ENCODE assay signal across 8 mouse cellular contexts in genomic region chr4:141664011-141664745, GRCm38 (mm10). TPM values are rescaled to one million over a fixed set of nuclear protein-coding genes. Genes with fewer than 3 reads are reported as not detected.
DNase-seq lines count a peak whose midpoint lies in the region; ATAC-seq and TF ChIP-seq lines count a peak whose summit lies in the region.

No protein-coding gene starts in this region.

- H3K4me3 ChIP-seq in bone marrow, adult 2 months (replicated peaks; ENCODE audit: control insufficient read depth, low read depth, low read length) = peak overlapping the region; percentile 72
- H3K4me3 ChIP-seq in embryonic facial prominence, embryonic 13.5 days = peak overlapping the region; percentile 87
- H3K4me3 ChIP-seq in heart, embryonic 11.5 days (ENCODE audit: low read depth, low read length) = peak overlapping the region; percentile 93
- H3K4me3 ChIP-seq in kidney, embryonic 15.5 days (replicated peaks) = peak overlapping the region; percentile 88
- peak overlapping the region; percentile 58 to 74 for H3K4me3 ChIP-seq in liver, embryonic 14.5 days (ENCODE audit: insufficient read depth in 1 of 2, low read depth in 2 of 2, low read length in 2 of 2)
- peak overlapping the region; percentile 86 for H3K4me3 ChIP-seq in stomach, embryonic 16.5 days (replicated peaks; ENCODE audit: low read length)

- H3K4me1 ChIP-seq in bone marrow, adult 2 months (ENCODE audit: control insufficient read depth, insufficient read depth, low read length) = peaks cover 2% of the 10 kb centered on the region; the same call in 1 of the 2 replicates
- H3K4me1 ChIP-seq in embryonic facial prominence, embryonic 13.5 days = peaks cover 23% of the 10 kb centered on the region
- peaks cover 13% of the 10 kb centered on the region for H3K4me1 ChIP-seq in heart, embryonic 11.5 days (ENCODE audit: control insufficient read depth, insufficient read depth, low read length)
- H3K4me1 ChIP-seq in kidney, embryonic 15.5 days = peaks cover 22% of the 10 kb centered on the region
- H3K4me1 ChIP-seq in liver, embryonic 14.5 days (replicated peaks; ENCODE audit: control insufficient read depth in 2 of 2, insufficient read depth in 2 of 2, low read length in 1 of 2) = peaks cover 7 to 11% of the 10 kb centered on the region in 2 experiments
- peaks cover 9% of the 10 kb centered on the region for H3K4me1 ChIP-seq in stomach, embryonic 16.5 days (ENCODE audit: control insufficient read depth, insufficient read depth, low read length)

- WGBS in bone marrow, adult 2 months = 5% methylated on average over 60 of the region's 60 CpGs
- WGBS in embryonic facial prominence, embryonic 13.5 days = under 1% methylated on average over 53 of the region's 60 CpGs
- WGBS in heart, embryonic 11.5 days (ENCODE audit: insufficient replicate concordance) = 1% methylated on average over 57 of the region's 60 CpGs
- under 1% methylated on average over 54 of the region's 60 CpGs for WGBS in kidney, embryonic 15.5 days
- 3% methylated on average over 55 of the region's 60 CpGs for WGBS in liver, embryonic 14.5 days (ENCODE audit: insufficient replicate concordance)
- under 1% methylated on average over 60 of the region's 60 CpGs for WGBS in stomach, embryonic 16.5 days

- no peak for TF ChIP-seq EP300 in liver, embryonic 14.5 days (IDR thresholded peaks at IDR 0.05; ENCODE audit: low read depth)

- H3K9me3 ChIP-seq in embryonic facial prominence, embryonic 13.5 days = no peaks in the 10 kb centered on the region
- no peaks in the 10 kb centered on the region for H3K9me3 ChIP-seq in heart, embryonic 11.5 days (replicated peaks; ENCODE audit: control insufficient read depth, low read length)
- H3K9me3 ChIP-seq in kidney, embryonic 15.5 days (replicated peaks) = no peaks in the 10 kb centered on the region
- H3K9me3 ChIP-seq in liver, embryonic 14.5 days (ENCODE audit: control insufficient read depth, low read length) = no peaks in the 10 kb centered on the region
- H3K9me3 ChIP-seq in stomach, embryonic 16.5 days (replicated peaks; ENCODE audit: control insufficient read depth, low read length) = no peaks in the 10 kb centered on the region

- peak overlapping the region; percentile 9; the same call in 1 of the 2 replicates for H3K27ac ChIP-seq in bone marrow, adult 2 months (ENCODE audit: control insufficient read depth, insufficient read depth, low read depth, low read length, poor library complexity)
- H3K27ac ChIP-seq in embryonic facial prominence, embryonic 13.5 days = peak overlapping the region; percentile 78
- H3K27ac ChIP-seq in heart, embryonic 11.5 days (ENCODE audit: low read depth, low read length) = peak overlapping the region; percentile 77
- peak overlapping the region; percentile 82 for H3K27ac ChIP-seq in kidney, embryonic 15.5 days
- H3K27ac ChIP-seq in liver, embryonic 14.5 days = no peak overlapping the region
- H3K27ac ChIP-seq in stomach, embryonic 16.5 days (ENCODE audit: low read length) = peak overlapping the region; percentile 72

- peak overlapping the region; percentile 93 for H3K9ac ChIP-seq in embryonic facial prominence, embryonic 13.5 days
- H3K9ac ChIP-seq in heart, embryonic 11.5 days (ENCODE audit: low read depth, low read length) = peak overlapping the region; percentile 91
- H3K9ac ChIP-seq in kidney, embryonic 15.5 days = peak overlapping the region; percentile 91
- peak overlapping the region; percentile 75 for H3K9ac ChIP-seq in liver, embryonic 14.5 days (replicated peaks)
- peak overlapping the region; percentile 98 for H3K9ac ChIP-seq in stomach, embryonic 16.5 days (ENCODE audit: low read length)

- peak overlapping the region; percentile 92 for H3K4me2 ChIP-seq in embryonic facial prominence, embryonic 13.5 days
- peak overlapping the region; percentile 94 for H3K4me2 ChIP-seq in heart, embryonic 11.5 days
- peak overlapping the region; percentile 91 for H3K4me2 ChIP-seq in kidney, embryonic 15.5 days
- H3K4me2 ChIP-seq in liver, embryonic 14.5 days (ENCODE audit: low read depth) = peak overlapping the region; percentile 99
- peak overlapping the region; percentile 93 for H3K4me2 ChIP-seq in stomach, embryonic 16.5 days (ENCODE audit: low read depth, low read length)

- TF ChIP-seq CTCF in bone marrow, adult 2 months (IDR thresholded peaks at IDR 0.05; ENCODE audit: control insufficient read depth, insufficient read depth, low read length) = no peak
- no peak for TF ChIP-seq CTCF in liver, embryonic 14.5 days (IDR thresholded peaks at IDR 0.05; ENCODE audit: low read depth)

- H3K27me3 ChIP-seq in embryonic facial prominence, embryonic 13.5 days = no peaks in the 10 kb centered on the region
- H3K27me3 ChIP-seq in heart, embryonic 11.5 days (ENCODE audit: control insufficient read depth, insufficient read depth, low read length) = no peaks in the 10 kb centered on the region
- no peaks in the 10 kb centered on the region for H3K27me3 ChIP-seq in kidney, embryonic 15.5 days
- H3K27me3 ChIP-seq in liver, embryonic 14.5 days (ENCODE audit: control insufficient read depth, insufficient read depth, low read length) = no peaks in the 10 kb centered on the region
- no peaks in the 10 kb centered on the region for H3K27me3 ChIP-seq in stomach, embryonic 16.5 days (ENCODE audit: control insufficient read depth, insufficient read depth, low read length)

- DNase-seq in A20 (ENCODE audit: low read depth, low spot score) = peak; percentile 67
- peak; percentile 44 to 52 (median 51) for DNase-seq in liver, embryonic 14.5 days (ENCODE audit: low read depth in 3 of 3, low spot score in 3 of 3)
- DNase-seq in neural tube, embryonic 10.5 days (ENCODE audit: extremely low spot score, low spot score) = peak; percentile 70

- TF ChIP-seq POLR2A in bone marrow, adult 2 months (IDR thresholded peaks at IDR 0.05; ENCODE audit: borderline replicate concordance, control insufficient read depth, low read depth, low read length) = peak; percentile 48; the same call in 1 of the 2 replicates

- peak; percentile 80 for ATAC-seq in embryonic facial prominence, embryonic 13.5 days (ENCODE audit: insufficient number of reproducible peaks, insufficient read depth, low FRiP score, low TSS enrichment, low read depth)
- peak; percentile 85 for ATAC-seq in heart, embryonic 11.5 days (replicated peaks; ENCODE audit: insufficient number of reproducible peaks, low FRiP score, low TSS enrichment)
- peak; percentile 90 for ATAC-seq in kidney, embryonic 15.5 days (replicated peaks; ENCODE audit: low FRiP score)
- ATAC-seq in liver, embryonic 14.5 days (ENCODE audit: insufficient read depth) = peak; percentile 85
- peak; percentile 83 for ATAC-seq in stomach, embryonic 16.5 days (ENCODE audit: insufficient read depth, low FRiP score)

- H3K36me3 ChIP-seq in embryonic facial prominence, embryonic 13.5 days = peaks cover 30% of the 10 kb centered on the region
- peaks cover 5% of the 10 kb centered on the region for H3K36me3 ChIP-seq in heart, embryonic 11.5 days (ENCODE audit: control insufficient read depth, insufficient read depth, low read length)
- peaks cover 26% of the 10 kb centered on the region for H3K36me3 ChIP-seq in kidney, embryonic 15.5 days
- no peaks in the 10 kb centered on the region for H3K36me3 ChIP-seq in liver, embryonic 14.5 days (replicated peaks; ENCODE audit: control insufficient read depth, insufficient read depth, low read depth)
- H3K36me3 ChIP-seq in stomach, embryonic 16.5 days (ENCODE audit: control insufficient read depth, insufficient read depth, low read length) = 0 out of 2 replicates have a peak, but pooled peaks cover 3% of the 10 kb centered on the region

RNA-seq across cellular contexts. Expression of gene Plekhm2, which starts 0.5 kb away (rescaled TPM):
- polyA plus RNA-seq in bone marrow, adult 2 months (2011; ENCODE audit: insufficient read depth, insufficient read length, low replicate concordance, missing spikeins) = 16.5 and 24.5 TPM in 2 replicates
- 8.5 TPM in 2 replicates for polyA plus RNA-seq in embryonic facial prominence, embryonic 13.5 days (2015; fragmentation: Nextera tagmentation; extraction: Ambion mirVana)
- polyA plus RNA-seq in heart, embryonic 11.5 days (2014; fragmentation: Nextera tagmentation; extraction: Ambion mirVana) = 3.5 and 3.9 TPM in 2 replicates
- 4.7 and 6.8 TPM in 2 replicates for polyA plus RNA-seq in kidney, embryonic 15.5 days (2015; fragmentation: Nextera tagmentation; extraction: Ambion mirVana)
- 4.2 and 4.5 TPM in 2 replicates for polyA plus RNA-seq in liver, embryonic 14.5 days (2012; rRNA removed)
- polyA plus RNA-seq in liver, embryonic 14.5 days (2014; fragmentation: Nextera tagmentation; extraction: Ambion mirVana) = 0.33 and 0.49 TPM in 2 replicates
- 4.4 and 6.3 TPM in 2 replicates for polyA plus RNA-seq in stomach, embryonic 16.5 days (2015; fragmentation: Nextera tagmentation; extraction: Ambion mirVana)

RNA-seq across cellular contexts. Expression of gene Rsc1a1, which starts 21.2 kb away (rescaled TPM):
- 4.1 TPM in 1 of 2 replicates, not detected in the other for polyA plus RNA-seq in bone marrow, adult 2 months (2011; ENCODE audit: insufficient read depth, insufficient read length, low replicate concordance, missing spikeins)
- polyA plus RNA-seq in embryonic facial prominence, embryonic 13.5 days (2015; fragmentation: Nextera tagmentation; extraction: Ambion mirVana) = not detected in 2 replicates
- polyA plus RNA-seq in heart, embryonic 11.5 days (2014; fragmentation: Nextera tagmentation; extraction: Ambion mirVana) = 1.5 TPM in 1 of 2 replicates, not detected in the other
- not detected in 2 replicates for polyA plus RNA-seq in kidney, embryonic 15.5 days (2015; fragmentation: Nextera tagmentation; extraction: Ambion mirVana)
- polyA plus RNA-seq in liver, embryonic 14.5 days (2012; rRNA removed) = 3.9 and 5.7 TPM in 2 replicates
- 0.97 and 2.1 TPM in 2 replicates for polyA plus RNA-seq in liver, embryonic 14.5 days (2014; fragmentation: Nextera tagmentation; extraction: Ambion mirVana)
- polyA plus RNA-seq in stomach, embryonic 16.5 days (2015; fragmentation: Nextera tagmentation; extraction: Ambion mirVana) = not detected in 2 replicates

RNA-seq across cellular contexts. Expression of gene Slc25a34, which starts 40.6 kb away (rescaled TPM):
- 5.6 and 5.8 TPM in 2 replicates for polyA plus RNA-seq in bone marrow, adult 2 months (2011; ENCODE audit: insufficient read depth, insufficient read length, low replicate concordance, missing spikeins)
- polyA plus RNA-seq in embryonic facial prominence, embryonic 13.5 days (2015; fragmentation: Nextera tagmentation; extraction: Ambion mirVana) = 0.12 TPM in 1 of 2 replicates, not detected in the other
- not detected in 2 replicates for polyA plus RNA-seq in heart, embryonic 11.5 days (2014; fragmentation: Nextera tagmentation; extraction: Ambion mirVana)
- polyA plus RNA-seq in kidney, embryonic 15.5 days (2015; fragmentation: Nextera tagmentation; extraction: Ambion mirVana) = 0.27 and 0.49 TPM in 2 replicates
- polyA plus RNA-seq in liver, embryonic 14.5 days (2012; rRNA removed) = 0.03 TPM in 2 replicates
- not detected in 2 replicates for polyA plus RNA-seq in liver, embryonic 14.5 days (2014; fragmentation: Nextera tagmentation; extraction: Ambion mirVana)
- polyA plus RNA-seq in stomach, embryonic 16.5 days (2015; fragmentation: Nextera tagmentation; extraction: Ambion mirVana) = 0.62 and 1.6 TPM in 2 replicates

RNA-seq across cellular contexts. Expression of gene Tmem82, which starts 45.7 kb away (rescaled TPM):
- 0.57 and 1.8 TPM in 2 replicates for polyA plus RNA-seq in bone marrow, adult 2 months (2011; ENCODE audit: insufficient read depth, insufficient read length, low replicate concordance, missing spikeins)
- polyA plus RNA-seq in embryonic facial prominence, embryonic 13.5 days (2015; fragmentation: Nextera tagmentation; extraction: Ambion mirVana) = 0.47 and 0.74 TPM in 2 replicates
- polyA plus RNA-seq in heart, embryonic 11.5 days (2014; fragmentation: Nextera tagmentation; extraction: Ambion mirVana) = 0.17 and 0.30 TPM in 2 replicates
- polyA plus RNA-seq in kidney, embryonic 15.5 days (2015; fragmentation: Nextera tagmentation; extraction: Ambion mirVana) = 2.7 and 3.1 TPM in 2 replicates
- 2.1 and 2.6 TPM in 2 replicates for polyA plus RNA-seq in liver, embryonic 14.5 days (2012; rRNA removed)
- 2.2 and 2.7 TPM in 2 replicates for polyA plus RNA-seq in liver, embryonic 14.5 days (2014; fragmentation: Nextera tagmentation; extraction: Ambion mirVana)
- 2.7 and 3.8 TPM in 2 replicates for polyA plus RNA-seq in stomach, embryonic 16.5 days (2015; fragmentation: Nextera tagmentation; extraction: Ambion mirVana)

RNA-seq across cellular contexts. Expression of gene Fblim1, which starts 58.3 kb away (rescaled TPM):
- polyA plus RNA-seq in bone marrow, adult 2 months (2011; ENCODE audit: insufficient read depth, insufficient read length, low replicate concordance, missing spikeins) = 1.2 and 9.3 TPM in 2 replicates
- 49.0 and 56.1 TPM in 2 replicates for polyA plus RNA-seq in embryonic facial prominence, embryonic 13.5 days (2015; fragmentation: Nextera tagmentation; extraction: Ambion mirVana)
- polyA plus RNA-seq in heart, embryonic 11.5 days (2014; fragmentation: Nextera tagmentation; extraction: Ambion mirVana) = 53.9 and 64.0 TPM in 2 replicates
- polyA plus RNA-seq in kidney, embryonic 15.5 days (2015; fragmentation: Nextera tagmentation; extraction: Ambion mirVana) = 71.4 and 81.3 TPM in 2 replicates
- polyA plus RNA-seq in liver, embryonic 14.5 days (2012; rRNA removed) = 1.1 and 2.0 TPM in 2 replicates
- 0.77 and 0.95 TPM in 2 replicates for polyA plus RNA-seq in liver, embryonic 14.5 days (2014; fragmentation: Nextera tagmentation; extraction: Ambion mirVana)
- polyA plus RNA-seq in stomach, embryonic 16.5 days (2015; fragmentation: Nextera tagmentation; extraction: Ambion mirVana) = 77.2 and 85.0 TPM in 2 replicates
